Mouse (Mus musculus): ENCODE data around the gene Cd34. TPM values are rescaled to one million over a fixed set of nuclear protein-coding genes. Genes with fewer than 3 reads are reported as not detected.

Cd34 gene
- 10 to 100 TPM; 29.1 to 29.2 TPM for total RNA-seq (2021)

GRCm38 (mm10) chr1:194938715-194939114 is at the start of gene Cd34:
Gene Cd34 (plus strand): TSS chr1:194938819.
- intact Hi-C loops (cut with DNase I): no loop called here
- peak in 1 of 2 experiments; percentile 84 for DNase-seq (ENCODE audit: extremely low spot score in 1 of 2, low spot score in 2 of 2)

- DNase-seq (ENCODE audit: extremely low spot score in 1 of 2, low spot score in 2 of 2): no peak
- intact Hi-C loops (cut with DNase I): no loop called here
Measured at GRCm38 (mm10) chr1:194894513-194894912, 44.1 kb upstream of the Cd34 start.

GRCm38 (mm10) chr1:194895287-194895686 is 43.3 kb upstream of the Cd34 start:
- DNase-seq (ENCODE audit: extremely low spot score in 1 of 2, low spot score in 2 of 2): no peak
- intact Hi-C loops (cut with DNase I): no loop called here

GRCm38 (mm10) chr1:194901075-194901474 is 37.5 kb upstream of the Cd34 start:
- no peak for DNase-seq (ENCODE audit: extremely low spot score in 1 of 2, low spot score in 2 of 2)
- intact Hi-C loops (cut with DNase I): no loop called here

GRCm38 (mm10) chr1:194901826-194902225 is 36.8 kb upstream of the Cd34 start:
- intact Hi-C loops (cut with DNase I): no loop called here
- no peak for DNase-seq (ENCODE audit: extremely low spot score in 1 of 2, low spot score in 2 of 2)

- intact Hi-C loops (cut with DNase I): no loop called here
- no peak for DNase-seq (ENCODE audit: extremely low spot score in 1 of 2, low spot score in 2 of 2)
Measured at GRCm38 (mm10) chr1:194908956-194909355, 29.7 kb upstream of the Cd34 start.

GRCm38 (mm10) chr1:194925753-194926350 is 12.8 kb upstream of the Cd34 start:
- DNase-seq (ENCODE audit: extremely low spot score in 1 of 2, low spot score in 2 of 2): no peak
- intact Hi-C loops (cut with DNase I): no loop called here

- intact Hi-C loops (cut with DNase I): no loop called here
- DNase-seq (ENCODE audit: extremely low spot score in 1 of 2, low spot score in 2 of 2): peak in 1 of 2 experiments; percentile 79
Measured at GRCm38 (mm10) chr1:194927887-194928286, 10.7 kb upstream of the Cd34 start.

GRCm38 (mm10) chr1:194929275-194929971 is 9.2 kb upstream of the Cd34 start:
- DNase-seq (ENCODE audit: extremely low spot score in 1 of 2, low spot score in 2 of 2): no peak
- intact Hi-C loops (cut with DNase I): no loop called here

- DNase-seq (ENCODE audit: extremely low spot score in 1 of 2, low spot score in 2 of 2): peak in 1 of 2 experiments; percentile 26
- intact Hi-C loops (cut with DNase I): no loop called here
Measured at GRCm38 (mm10) chr1:194929972-194930355, 8.7 kb upstream of the Cd34 start.

- intact Hi-C loops (cut with DNase I): no loop called here
Measured at GRCm38 (mm10) chr1:194930706-194931105, 7.9 kb upstream of the Cd34 start.

GRCm38 (mm10) chr1:194935351-194935750 is 3.3 kb upstream of the Cd34 start:
- intact Hi-C loops (cut with DNase I): no loop called here
- no peak for DNase-seq (ENCODE audit: extremely low spot score in 1 of 2, low spot score in 2 of 2)

More at GRCm38 (mm10) chr1:194930706-194931105, 7.9 kb upstream of the Cd34 start:
- DNase-seq (ENCODE audit: extremely low spot score in 1 of 2, low spot score in 2 of 2): no peak

GRCm38 (mm10) chr1:194941528-194941927 is 2.9 kb downstream of the Cd34 start:
- no peak for DNase-seq (ENCODE audit: extremely low spot score in 1 of 2, low spot score in 2 of 2)
- intact Hi-C loops (cut with DNase I): loop anchor here (10.0 kb wide), 1 partner anchor 57 kb away; no protein-coding TSS in a partner anchor

GRCm38 (mm10) chr1:194942912-194943311 is 4.3 kb downstream of the Cd34 start:
- intact Hi-C loops (cut with DNase I): loop anchor here (10.0 kb wide), 1 partner anchor 58 kb away; no protein-coding TSS in a partner anchor
- DNase-seq (ENCODE audit: extremely low spot score in 1 of 2, low spot score in 2 of 2): no peak

GRCm38 (mm10) chr1:194943485-194943884 is 4.9 kb downstream of the Cd34 start:
- no peak for DNase-seq (ENCODE audit: extremely low spot score in 1 of 2, low spot score in 2 of 2)
- intact Hi-C loops (cut with DNase I): loop anchor here (10.0 kb wide), 1 partner anchor 59 kb away; no protein-coding TSS in a partner anchor

GRCm38 (mm10) chr1:194945382-194945781 is 6.8 kb downstream of the Cd34 start:
- intact Hi-C loops (cut with DNase I): loop anchor here (10.0 kb wide), 1 partner anchor 61 kb away; no protein-coding TSS in a partner anchor
- peak in 1 of 2 experiments; percentile 55 for DNase-seq (ENCODE audit: extremely low spot score in 1 of 2, low spot score in 2 of 2)

GRCm38 (mm10) chr1:194946467-194946866 is 7.8 kb downstream of the Cd34 start:
- DNase-seq (ENCODE audit: extremely low spot score in 1 of 2, low spot score in 2 of 2): no peak
- intact Hi-C loops (cut with DNase I): loop anchor here (10.0 kb wide), 1 partner anchor 62 kb away; no protein-coding TSS in a partner anchor

- no peak for DNase-seq (ENCODE audit: extremely low spot score in 1 of 2, low spot score in 2 of 2)
- intact Hi-C loops (cut with DNase I): no loop called here
Measured at GRCm38 (mm10) chr1:194950913-194951312, 12.3 kb downstream of the Cd34 start.

GRCm38 (mm10) chr1:194952891-194953290 is 14.3 kb downstream of the Cd34 start:
- intact Hi-C loops (cut with DNase I): no loop called here

GRCm38 (mm10) chr1:194954694-194955093 is 16.1 kb downstream of the Cd34 start:
- no peak for DNase-seq (ENCODE audit: extremely low spot score in 1 of 2, low spot score in 2 of 2)
- intact Hi-C loops (cut with DNase I): no loop called here

More at GRCm38 (mm10) chr1:194952891-194953290, 14.3 kb downstream of the Cd34 start:
- DNase-seq (ENCODE audit: extremely low spot score in 1 of 2, low spot score in 2 of 2): no peak

Measured in left cerebral cortex, postnatal 10 days (tissue).